Mouse (Mus musculus) T-helper 17 cell (primary cell): ENCODE measurements around the gene Rtn4rl1.

ENCODE experiments used
- in situ Hi-C, 2 experiments: fragments of 300-600 bp; cut with MboI, MseI; formaldehyde crosslinking; loops; 1 replicate in 1 of 2; 2 replicates in 1 of 2; pipeline ENCODE4 v1.15.1; 2025; ENCODE audit warnings: high pct_unique_total_duplicates in 2 of 2

The Rtn4rl1 gene

GRCm38 (mm10) chr11:75165441-75166192, 28.0 kb upstream of the Rtn4rl1 start:
- in situ Hi-C loops: no loop called here

DNA sequence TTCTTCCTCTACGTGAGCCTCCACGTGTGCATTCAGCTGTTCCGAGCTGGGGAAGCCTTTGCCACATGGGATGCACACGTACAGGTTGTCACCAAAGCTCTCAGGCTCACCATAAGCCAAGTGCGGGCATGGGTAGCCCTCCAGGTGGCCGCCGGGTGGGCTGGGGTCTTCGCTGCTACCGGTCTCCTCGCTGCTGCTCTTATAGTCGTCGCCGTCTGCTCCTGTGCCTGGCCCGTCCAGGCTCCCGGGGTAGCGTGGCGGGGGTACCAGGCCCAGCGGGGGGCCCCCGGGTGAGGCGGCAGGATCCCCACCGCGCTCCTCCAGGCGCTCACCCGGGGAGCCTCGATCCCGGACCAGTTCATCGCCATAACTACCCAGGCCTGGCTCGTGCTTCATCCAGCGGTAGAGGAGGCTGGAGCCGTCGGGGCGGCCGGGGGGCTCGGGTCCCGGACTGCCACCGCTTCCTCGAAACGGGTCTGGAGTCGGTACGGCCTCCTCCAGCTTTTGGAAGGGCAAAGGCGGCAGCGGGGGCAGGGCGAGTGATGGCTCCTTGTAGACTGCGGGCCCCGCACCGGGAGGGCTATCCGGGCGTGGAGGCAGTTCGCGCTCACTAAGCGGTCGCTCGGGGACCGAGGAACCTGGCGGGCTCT, 27.3 kb upstream of the Rtn4rl1 start:
- in situ Hi-C loops: no loop called here

GRCm38 (mm10) chr11:75166861-75167642, 26.5 kb upstream of the Rtn4rl1 start:
- in situ Hi-C loops: no loop called here

- in situ Hi-C loops: no loop called here
These were observed 25.7 kb upstream of the Rtn4rl1 start for GRCm38 (mm10) chr11:75167643-75168589.

DNA sequence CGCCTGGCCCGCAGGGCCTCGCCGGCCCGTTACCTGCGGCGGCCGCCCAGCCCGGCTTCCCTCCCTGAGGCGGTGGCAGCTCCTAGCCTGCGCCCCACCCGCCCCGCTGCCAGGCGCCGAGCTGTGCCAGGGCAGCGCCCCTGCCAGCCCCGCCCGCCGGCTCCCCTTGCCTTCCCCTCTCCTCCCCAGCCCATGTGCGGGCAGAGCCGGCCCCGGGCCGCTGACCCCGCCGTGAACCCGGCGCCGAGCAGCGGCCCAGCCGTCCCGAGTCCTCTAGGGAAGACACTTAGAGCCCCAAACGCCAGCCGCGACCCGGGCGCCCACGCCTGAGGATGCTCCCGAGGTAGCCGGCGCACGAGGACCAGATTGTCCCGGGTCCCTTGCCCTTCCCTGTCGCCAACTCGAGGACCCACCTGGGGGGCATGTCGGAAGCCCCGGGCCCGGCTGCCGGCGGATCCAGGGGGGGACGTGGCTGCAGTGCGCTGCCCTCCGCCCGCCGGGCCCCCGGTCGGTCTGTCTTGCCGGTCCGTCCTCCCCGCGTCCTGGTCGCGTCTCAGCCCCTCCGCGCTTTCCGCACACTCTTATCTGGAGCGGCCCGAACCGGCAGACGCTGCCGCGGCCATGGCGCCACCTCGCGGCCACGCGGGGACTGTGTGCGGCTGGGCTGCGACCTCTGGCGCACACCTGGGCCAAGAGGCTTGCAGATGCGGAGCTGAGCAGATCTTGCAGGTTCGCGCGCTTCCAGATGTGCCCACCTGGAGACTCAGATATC, 24.8 kb upstream of the Rtn4rl1 start:
- in situ Hi-C loops: no loop called here

GRCm38 (mm10) chr11:75169405-75170080, 24.0 kb upstream of the Rtn4rl1 start, which contains the start of gene Hic1:
Gene Hic1, minus strand, starts transcription at chr11:75169519.
- in situ Hi-C loops: loop anchor here in 1 of 2 experiments (5.0 kb wide), 1 partner anchor 332 kb away; no protein-coding TSS in a partner anchor

DNA sequence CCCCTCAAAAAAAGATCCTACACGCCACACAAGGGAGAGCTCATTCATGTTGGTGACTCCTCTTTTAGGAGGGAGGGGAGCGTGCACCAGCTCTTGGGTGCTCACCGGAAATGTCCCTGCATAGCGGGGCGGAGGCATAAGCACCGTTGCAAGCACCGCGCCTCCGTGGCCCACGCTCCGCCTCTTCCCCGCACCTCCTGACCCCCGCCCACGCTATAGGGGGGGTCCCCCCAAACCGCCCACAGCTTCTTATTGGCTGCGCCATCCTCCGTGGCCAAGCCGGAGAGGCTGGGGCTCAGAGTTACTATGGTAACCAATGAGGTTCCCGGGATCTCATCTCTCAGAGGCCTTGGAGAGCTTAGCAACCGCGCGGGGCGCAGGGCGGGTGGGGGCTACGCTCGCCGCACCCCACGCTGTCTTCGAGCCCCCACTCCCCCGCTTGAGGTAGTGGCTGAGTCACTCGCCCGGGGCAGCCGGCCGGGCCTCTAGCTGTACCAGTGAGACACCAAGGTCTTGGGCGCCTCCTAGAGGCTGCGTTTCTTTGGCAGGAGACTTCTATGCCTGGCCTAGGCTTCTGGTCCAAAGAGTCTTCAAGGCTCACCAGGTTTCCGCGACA, 23.3 kb upstream of the Rtn4rl1 start:
- in situ Hi-C loops: loop anchor here in 1 of 2 experiments (5.0 kb wide), 1 partner anchor 333 kb away; no protein-coding TSS in a partner anchor

DNA sequence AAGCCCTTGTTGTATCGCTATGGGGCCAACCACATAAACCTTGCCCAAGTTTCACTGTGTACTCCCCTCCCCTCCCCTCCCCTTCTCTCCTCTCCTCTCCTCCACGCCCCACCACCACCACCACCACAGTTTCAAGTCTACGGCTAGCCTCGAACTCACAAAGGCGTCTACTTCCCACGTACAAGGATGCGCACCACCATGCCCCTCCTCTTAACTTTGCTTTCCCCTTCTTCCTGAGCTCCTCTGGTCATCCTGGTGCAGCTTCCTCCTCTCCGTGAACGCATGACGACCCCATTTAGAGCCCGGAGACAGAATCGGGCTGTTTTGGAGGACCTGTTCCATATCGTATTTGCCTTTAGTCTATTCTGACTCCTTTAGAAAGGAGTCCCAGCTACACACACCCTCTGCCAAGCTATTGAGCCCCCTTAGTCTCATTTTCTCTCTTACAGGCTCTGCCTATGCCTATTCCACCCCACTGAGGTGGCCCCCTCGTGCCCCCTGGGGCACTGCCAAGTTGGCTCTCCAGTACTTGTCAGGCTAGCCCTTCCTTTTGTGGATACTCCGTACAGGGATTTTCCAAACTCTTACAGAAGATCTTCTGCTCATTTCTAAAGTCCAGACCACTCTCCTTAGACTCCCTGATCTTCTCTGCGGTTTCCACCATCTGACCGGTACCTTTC, 22.3 kb upstream of the Rtn4rl1 start:
- in situ Hi-C loops: loop anchor here in 1 of 2 experiments (5.0 kb wide), 1 partner anchor 334 kb away; no protein-coding TSS in a partner anchor

DNA sequence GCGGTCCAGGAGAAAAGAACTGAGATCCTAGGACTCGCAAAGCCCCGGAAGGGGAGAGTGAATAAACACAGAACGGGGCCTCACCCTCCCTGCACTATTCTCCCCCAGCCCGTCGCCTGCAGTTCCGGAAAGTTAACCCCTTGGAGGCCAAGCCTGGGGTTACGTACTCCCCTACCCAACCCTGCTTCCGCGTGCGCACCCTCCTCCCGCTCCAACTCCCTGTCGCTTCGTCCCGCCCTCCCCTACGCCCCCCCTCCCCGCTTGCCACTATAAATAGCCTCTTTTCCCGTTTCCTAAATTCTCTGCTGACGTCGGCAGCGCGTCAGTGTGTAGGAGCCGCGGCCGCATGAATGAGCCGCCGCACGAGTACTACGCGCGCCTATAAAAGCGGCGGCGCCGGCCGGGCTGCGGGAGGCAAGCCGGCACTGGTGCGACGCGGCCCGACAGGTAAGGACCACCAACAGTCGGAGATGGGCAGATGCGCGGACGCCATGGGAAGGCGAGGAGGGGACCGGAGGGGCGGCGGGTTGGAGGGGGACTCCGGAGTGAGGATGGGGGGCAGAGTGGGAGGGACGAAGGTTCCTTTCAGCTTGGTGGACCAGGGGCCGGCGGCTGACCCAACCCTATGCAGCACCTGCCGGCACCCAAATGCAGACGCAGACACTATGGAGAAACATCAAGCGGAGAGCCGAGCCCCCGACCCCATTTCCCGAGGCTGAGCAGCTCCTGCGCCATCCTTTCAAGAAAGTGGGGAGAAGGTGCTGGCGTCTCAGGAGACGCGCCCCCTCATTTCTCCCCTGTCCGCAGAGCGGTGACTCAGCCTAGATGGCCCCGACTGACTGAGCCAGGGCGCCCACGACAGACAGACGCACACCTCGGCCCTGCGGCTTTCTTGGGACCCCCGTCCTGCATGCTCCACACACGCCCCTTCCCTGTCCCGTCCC, 21.2 kb upstream of the Rtn4rl1 start:
- in situ Hi-C loops: loop anchor here in 1 of 2 experiments (5.0 kb wide), 1 partner anchor 335 kb away; no protein-coding TSS in a partner anchor

- in situ Hi-C loops: loop anchor here in 1 of 2 experiments (5.0 kb wide), 1 partner anchor 336 kb away; no protein-coding TSS in a partner anchor
These were observed 20.3 kb upstream of the Rtn4rl1 start for GRCm38 (mm10) chr11:75173095-75173798.

- in situ Hi-C loops: loop anchor here in 1 of 2 experiments (5.0 kb wide), 1 partner anchor 336 kb away; no protein-coding TSS in a partner anchor
These were observed 19.8 kb upstream of the Rtn4rl1 start for GRCm38 (mm10) chr11:75173799-75174165.

- in situ Hi-C loops: loop anchor here in 1 of 2 experiments (5.0 kb wide), 1 partner anchor 337 kb away; no protein-coding TSS in a partner anchor
These were observed 19.0 kb upstream of the Rtn4rl1 start for GRCm38 (mm10) chr11:75174574-75174973.

DNA sequence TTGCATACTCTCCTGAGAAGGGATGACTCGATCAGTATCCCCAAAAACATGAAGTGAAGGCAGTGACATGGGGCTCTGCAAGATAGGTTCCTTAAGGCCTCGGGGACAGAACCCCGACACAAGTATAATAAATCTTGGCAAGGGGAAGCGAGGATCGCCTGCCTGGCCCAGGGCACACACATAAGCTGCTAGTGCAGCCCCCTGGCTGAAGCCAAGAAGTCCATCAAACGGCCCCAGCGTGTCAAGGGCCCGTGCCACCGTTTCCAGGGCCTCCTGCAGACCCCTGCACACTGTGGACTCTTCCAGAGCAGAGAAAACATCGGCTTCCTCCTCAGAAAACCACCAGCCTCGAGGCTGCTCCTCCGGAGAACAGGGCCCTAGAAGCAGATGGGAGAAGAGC, 15.6 kb upstream of the Rtn4rl1 start:
- in situ Hi-C loops: loop anchor here in 1 of 2 experiments (25.0 kb wide), 1 partner anchor 1684 kb away; no protein-coding TSS in a partner anchor

DNA sequence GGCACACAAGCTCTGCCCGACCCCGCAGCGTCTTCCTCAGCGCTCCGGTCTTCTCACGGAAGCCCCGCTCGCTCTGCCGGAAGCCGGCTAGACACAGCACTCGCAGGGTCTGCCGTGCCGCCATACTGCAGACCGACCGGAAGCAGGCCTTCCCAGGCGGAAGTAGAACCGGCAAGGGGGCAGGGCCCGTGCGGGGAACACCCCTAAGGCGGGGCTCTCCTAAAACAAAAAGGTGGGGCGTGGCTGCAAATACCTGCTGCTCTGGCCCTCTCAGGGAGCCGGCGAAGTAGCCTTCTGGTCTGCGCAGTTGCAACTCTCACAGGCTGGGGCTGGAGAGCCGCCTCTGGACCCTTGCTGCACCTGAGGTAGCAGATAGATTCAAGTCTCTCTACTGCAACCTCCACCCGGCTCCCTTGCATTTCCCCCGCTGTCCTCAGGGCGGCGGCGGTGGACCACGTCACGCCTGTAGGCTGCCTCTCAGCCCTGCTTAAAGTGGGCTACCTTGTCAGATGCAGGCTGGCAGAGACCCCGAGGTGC, 14.8 kb upstream of the Rtn4rl1 start, which contains the start of gene Ovca2:
TSS of gene Ovca2 (minus strand) at position 164 of the 537 bp plus-strand sequence.
- in situ Hi-C loops: loop anchor here in 1 of 2 experiments (25.0 kb wide), 1 partner anchor 1684 kb away; no protein-coding TSS in a partner anchor

DNA sequence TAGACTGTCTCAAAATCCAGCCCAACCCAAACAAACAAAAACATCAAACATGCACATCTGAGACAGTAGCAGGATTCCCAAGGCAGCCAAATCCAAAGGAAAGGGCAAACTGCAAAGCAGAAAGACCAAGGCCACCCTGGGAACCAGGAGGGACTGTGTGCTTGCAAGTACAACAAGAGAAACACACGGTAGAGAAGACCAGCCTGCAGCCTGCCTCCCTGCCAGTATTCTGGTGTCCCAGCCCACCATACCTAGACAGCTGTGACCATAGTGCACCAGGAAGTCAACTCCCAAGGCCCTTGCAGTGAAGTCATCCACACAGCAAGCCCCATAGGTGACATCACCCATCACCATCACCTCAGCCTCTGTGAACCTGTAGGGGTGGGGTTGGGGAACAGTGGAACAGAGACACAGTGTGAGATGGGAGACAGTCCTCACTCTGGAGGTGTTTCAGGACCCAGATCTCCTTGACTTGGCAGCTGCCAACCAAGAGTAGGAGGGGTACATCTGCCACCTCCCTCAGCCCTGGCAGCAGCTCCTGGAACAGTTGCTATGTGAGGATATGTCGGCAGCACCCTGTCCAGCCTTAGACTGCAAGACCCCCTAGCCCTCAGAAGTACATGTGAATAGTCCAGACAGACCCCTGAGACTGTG, 9.5 kb upstream of the Rtn4rl1 start:
- in situ Hi-C loops: loop anchor here in 1 of 2 experiments (10.0 to 25.0 kb wide), 2 partner anchors 371 to 1678 kb away; no protein-coding TSS in a partner anchor
